Mouse (Mus musculus): Measurements from ENCODE around the gene Tmx4. TPM values are rescaled to one million over a fixed set of nuclear protein-coding genes. Genes with fewer than 3 reads are reported as not detected.

Tmx4 gene
- polyA plus RNA-seq, 1 experiment from 2014 or later = 48.9 TPM

- H3K4me1 ChIP-seq (ENCODE audit: control insufficient read depth, insufficient read depth, low read length) = no peaks in the 10 kb centered on the region
- H3K4me3 ChIP-seq (ENCODE audit: low read depth, low read length) = no peak overlapping the region
- no peak overlapping the region for H3K9ac ChIP-seq (ENCODE audit: low read length)
- H3K36me3 ChIP-seq (ENCODE audit: control insufficient read depth, insufficient read depth, low read length) = no peaks in the 10 kb centered on the region
- no peak for ATAC-seq (ENCODE audit: low FRiP score)
- no peak overlapping the region for H3K4me2 ChIP-seq
- H3K27me3 ChIP-seq (ENCODE audit: control insufficient read depth, insufficient read depth, low read length) = no peaks in the 10 kb centered on the region
- no peaks in the 10 kb centered on the region for H3K9me3 ChIP-seq (ENCODE audit: control insufficient read depth, low read length)
- DNase-seq (ENCODE audit: low spot score, missing footprints) = no peak
- 88% methylated on average over 8 of the region's 8 CpGs for WGBS
- H3K27ac ChIP-seq (ENCODE audit: low read depth, low read length) = no peak overlapping the region
Observed at GRCm38 (mm10) chr2:134544321-134545065, 99.5 kb downstream of the Tmx4 start.

Other genes starting within 250 kb of the Tmx4 start
- gene Hao1, start 89.8 kb downstream of the Tmx4 start, polyA plus RNA-seq (2014; fragmentation: Nextera tagmentation; extraction: Ambion mirVana) = not detected in 2 replicates
- gene Plcb1, start 141.9 kb upstream of the Tmx4 start, polyA plus RNA-seq (2014; fragmentation: Nextera tagmentation; extraction: Ambion mirVana) = 5.9 and 6.1 TPM in 2 replicates